Mouse (Mus musculus): ENCODE results near the gene Armh4.
A peak's percentile ranks its signal among the peaks of the same experiment; 100 is the strongest.

Gene Armh4

GRCm38 (mm10) chr14:49738441-49739088, 44.6 kb downstream of the Armh4 start:
- DNase-seq (ENCODE audit: low read depth, low spot score), result no peak

GRCm38 (mm10) chr14:49733950-49734349, 49.2 kb downstream of the Armh4 start:
- DNase-seq (ENCODE audit: low read depth, low spot score), result peak; percentile 29

- DNase-seq (ENCODE audit: low read depth, low spot score), result peak; percentile 24
Observed at GRCm38 (mm10) chr14:49723361-49724054, 59.7 kb downstream of the Armh4 start.

- DNase-seq (ENCODE audit: low read depth, low spot score), result no peak
Observed at GRCm38 (mm10) chr14:49722782-49723181, 60.4 kb downstream of the Armh4 start.

GRCm38 (mm10) chr14:49721281-49721680, 61.9 kb downstream of the Armh4 start:
- peak; percentile 70 for DNase-seq (ENCODE audit: low read depth, low spot score)

- no peak for DNase-seq (ENCODE audit: low read depth, low spot score)
Observed at GRCm38 (mm10) chr14:49719678-49720077, 63.5 kb downstream of the Armh4 start.

- DNase-seq (ENCODE audit: low read depth, low spot score), result peak; percentile 40
Observed at GRCm38 (mm10) chr14:49711016-49711415, 72.2 kb downstream of the Armh4 start.

- no peak for DNase-seq (ENCODE audit: low read depth, low spot score)
Observed at GRCm38 (mm10) chr14:49703432-49704200, 79.6 kb downstream of the Armh4 start.

- no peak for DNase-seq (ENCODE audit: low read depth, low spot score)
Observed at GRCm38 (mm10) chr14:49679511-49680284, 103.5 kb downstream of the Armh4 start.

GRCm38 (mm10) chr14:49676580-49676979, 106.6 kb downstream of the Armh4 start:
- no peak for DNase-seq (ENCODE audit: low read depth, low spot score)

GRCm38 (mm10) chr14:49660444-49660843, 122.7 kb downstream of the Armh4 start:
- no peak for DNase-seq (ENCODE audit: low read depth, low spot score)

GRCm38 (mm10) chr14:49649191-49649590, 134.0 kb downstream of the Armh4 start:
- peak; percentile 17 for DNase-seq (ENCODE audit: low read depth, low spot score)

GRCm38 (mm10) chr14:49637422-49637821, 145.8 kb downstream of the Armh4 start:
- DNase-seq (ENCODE audit: low read depth, low spot score), result no peak

- peak; percentile 58 for DNase-seq (ENCODE audit: low read depth, low spot score)
Observed at GRCm38 (mm10) chr14:49626055-49626454, 157.1 kb downstream of the Armh4 start.
